Mouse (Mus musculus) MEL (cell line): ENCODE measurements around the gene Gatad2a. TPM values are rescaled to one million over a fixed set of nuclear protein-coding genes. Genes with fewer than 3 reads are reported as not detected.

ENCODE experiments used
- DNase-seq: peaks from one replicate; pipeline ENCODE4 v3.0.0; 2011; ENCODE audit warnings: low read depth, low spot score
- H3K27ac ChIP-seq: 2 replicates; pipeline ENCODE4 v1.5.1; 2012; ENCODE audit warnings: low read depth, mild to moderate bottlenecking, control low read depth, low read length, moderate library complexity; ENCODE audit not compliant: control insufficient read depth
- H3K27me3 ChIP-seq, 2 experiments: fragments of 150-350 bp in 1 of 2; sonication (generic) in 1 of 2; 2 replicates each; pipeline ENCODE4 v1.6.1; 2012; ENCODE audit warnings: low read length in 2 of 2, mild to moderate bottlenecking in 2 of 2, improper control_type of control experiment in 1 of 2, moderate library complexity in 1 of 2; ENCODE audit not compliant: insufficient read depth in 2 of 2, control insufficient read depth in 1 of 2
- H3K36me3 ChIP-seq, 2 experiments: 2 replicates each; pipeline ENCODE4 v1.6.1; 2012 to 2014; ENCODE audit warnings: low read length in 2 of 2, improper control_type of control experiment in 1 of 2, inconsistent platforms in 1 of 2, mild to moderate bottlenecking in 1 of 2; ENCODE audit not compliant: insufficient read depth in 2 of 2, control insufficient read depth in 1 of 2
- H3K4me1 ChIP-seq, 2 experiments: fragments of 150-350 bp in 1 of 2; sonication (generic) in 1 of 2; 2 replicates each; pipeline ENCODE4 v1.6.1; 2012; ENCODE audit warnings: low read length in 2 of 2, improper control_type of control experiment in 1 of 2, mild to moderate bottlenecking in 1 of 2; ENCODE audit not compliant: insufficient read depth in 2 of 2, control insufficient read depth in 1 of 2
- H3K4me3 ChIP-seq, 2 experiments: fragments of 150-350 bp in 1 of 2; sonication (generic) in 1 of 2; 2 replicates each; pipeline ENCODE4 v1.5.1; 2012; ENCODE audit warnings: low read depth in 2 of 2, low read length in 2 of 2, mild to moderate bottlenecking in 2 of 2, moderate library complexity in 2 of 2, control low read depth in 1 of 2, improper control_type of control experiment in 1 of 2; ENCODE audit not compliant: control insufficient read depth in 1 of 2, insufficient read depth in 1 of 2
- H3K79me2 ChIP-seq: 2 replicates; pipeline ENCODE4 v1.6.1; 2012; ENCODE audit warnings: mild to moderate bottlenecking, low read length, moderate library complexity; ENCODE audit not compliant: control insufficient read depth, poor library complexity, insufficient read depth
- H3K9ac ChIP-seq: 2 replicates; pipeline ENCODE4 v1.6.1; 2012; ENCODE audit warnings: low read depth, mild to moderate bottlenecking, control low read depth, low read length, moderate library complexity; ENCODE audit not compliant: control insufficient read depth, poor library complexity, severe bottlenecking
- H3K9me3 ChIP-seq: fragments of 150-350 bp; sonication (generic); replicated peaks from 2 replicates; pipeline ENCODE4 v1.6.1; 2012; ENCODE audit warnings: mild to moderate bottlenecking, low read length, improper control_type of control experiment, moderate library complexity; ENCODE audit not compliant: insufficient read depth
- BHLHE40 ChIP-seq: IDR thresholded peaks from 2 replicates; pipeline ENCODE4 v1.6.1; 2012; ENCODE audit warnings: low read depth, mild to moderate bottlenecking, inconsistent platforms, low read length, improper control_type of control experiment, borderline replicate concordance
- CHD1 ChIP-seq: IDR thresholded peaks from 2 replicates; pipeline ENCODE4 v1.6.1; 2012; ENCODE audit warnings: low read depth, mild to moderate bottlenecking, inconsistent platforms, low read length, improper control_type of control experiment
- CHD2 ChIP-seq: IDR thresholded peaks from 2 replicates; pipeline ENCODE4 v1.6.1; 2011; ENCODE audit warnings: low read length, improper control_type of control experiment
- CTCF ChIP-seq, 3 experiments: IDR thresholded peaks in 2 of 3; conservative IDR thresholded peaks in 1 of 3; 2 replicates each; pipeline ENCODE4 v1.5.1; 2011 to 2012; ENCODE audit warnings: low read length in 3 of 3, low read depth in 2 of 3, mild to moderate bottlenecking in 2 of 3, improper control_type of control experiment in 1 of 3, inconsistent platforms in 1 of 3, mixed read lengths in 1 of 3, moderate library complexity in 1 of 3; ENCODE audit not compliant: control insufficient read depth in 1 of 3, insufficient read depth in 1 of 3, poor library complexity in 1 of 3, severe bottlenecking in 1 of 3
- E2F4 ChIP-seq: IDR thresholded peaks from 2 replicates; pipeline ENCODE4 v1.6.1; 2011; ENCODE audit warnings: low read depth, low read length, improper control_type of control experiment, borderline replicate concordance
- ELF1 ChIP-seq: IDR thresholded peaks from 2 replicates; pipeline ENCODE4 v1.6.1; 2014; ENCODE audit warnings: low read depth, mild to moderate bottlenecking, inconsistent platforms, low read length, improper control_type of control experiment, moderate library complexity
- EP300 ChIP-seq, 2 experiments: IDR thresholded peaks; 2 replicates each; pipeline ENCODE4 v1.6.1; 2011; ENCODE audit warnings: improper control_type of control experiment in 2 of 2, low read length in 2 of 2, low read depth in 1 of 2, mild to moderate bottlenecking in 1 of 2
- GABPA ChIP-seq: IDR thresholded peaks from 2 replicates; pipeline ENCODE4 v1.6.1; 2012; ENCODE audit warnings: low read depth, mild to moderate bottlenecking, inconsistent platforms, low read length, improper control_type of control experiment, moderate library complexity
- GATA1 ChIP-seq: IDR thresholded peaks from 2 replicates; pipeline ENCODE4 v1.6.1; 2011; ENCODE audit warnings: low read depth, low read length, improper control_type of control experiment
- KAT2A ChIP-seq: conservative IDR thresholded peaks from 2 replicates; pipeline ENCODE4 v1.6.1; 2012; ENCODE audit warnings: low read depth, low read length, improper control_type of control experiment, inconsistent platforms
- MAFK ChIP-seq: IDR thresholded peaks from 2 replicates; pipeline ENCODE4 v1.6.1; 2011; ENCODE audit warnings: low read depth, mild to moderate bottlenecking, low read length, improper control_type of control experiment, borderline replicate concordance
- MEF2A ChIP-seq: IDR thresholded peaks from 2 replicates; pipeline ENCODE4 v1.6.1; 2014; ENCODE audit warnings: low read depth, mild to moderate bottlenecking, inconsistent platforms, low read length, improper control_type of control experiment; ENCODE audit not compliant: poor library complexity, insufficient replicate concordance, severe bottlenecking; ENCODE audit errors: extremely low read depth
- MXI1 ChIP-seq: IDR thresholded peaks from 2 replicates; pipeline ENCODE4 v1.6.1; 2011; ENCODE audit warnings: mild to moderate bottlenecking, low read depth, low read length, improper control_type of control experiment
- MYB ChIP-seq: IDR thresholded peaks from 2 replicates; pipeline ENCODE4 v1.6.1; 2011; ENCODE audit warnings: mild to moderate bottlenecking, low read depth, low read length, improper control_type of control experiment
- MYC ChIP-seq: IDR thresholded peaks from 2 replicates; pipeline ENCODE4 v1.6.1; 2011; ENCODE audit warnings: low read depth, mild to moderate bottlenecking, low read length, improper control_type of control experiment, moderate library complexity
- NRF1 ChIP-seq: IDR thresholded peaks from 2 replicates; pipeline ENCODE4 v1.6.1; 2014; ENCODE audit warnings: low read depth, mild to moderate bottlenecking, inconsistent platforms, low read length, improper control_type of control experiment, moderate library complexity; ENCODE audit not compliant: poor library complexity, insufficient read depth, severe bottlenecking
- SMC3 ChIP-seq: IDR thresholded peaks from 2 replicates; pipeline ENCODE4 v1.6.1; 2011; ENCODE audit warnings: low read depth, low read length, improper control_type of control experiment
- TBP ChIP-seq: IDR thresholded peaks from 2 replicates; pipeline ENCODE4 v1.8.0; 2011; ENCODE audit warnings: low read depth, low read length, improper control_type of control experiment
- TCF12 ChIP-seq: IDR thresholded peaks from 2 replicates; pipeline ENCODE4 v1.6.1; 2014; ENCODE audit warnings: low read depth, mild to moderate bottlenecking, inconsistent platforms, low read length, improper control_type of control experiment, moderate library complexity
- USF1 ChIP-seq: IDR thresholded peaks from 2 replicates; pipeline ENCODE4 v1.6.1; 2014; ENCODE audit warnings: low read depth, mild to moderate bottlenecking, inconsistent platforms, low read length, improper control_type of control experiment, moderate library complexity
- ZC3H11A ChIP-seq: IDR thresholded peaks from 2 replicates; pipeline ENCODE4 v1.6.1; 2012; ENCODE audit warnings: low read depth, mild to moderate bottlenecking, inconsistent platforms, low read length, improper control_type of control experiment
- ZKSCAN1 ChIP-seq: IDR thresholded peaks from 2 replicates; pipeline ENCODE4 v1.6.1; 2012; ENCODE audit warnings: low read depth, mild to moderate bottlenecking, inconsistent platforms, low read length, improper control_type of control experiment, moderate library complexity
- ZMIZ1 ChIP-seq: IDR thresholded peaks from 2 replicates; pipeline ENCODE4 v1.6.1; 2012; ENCODE audit warnings: low read depth, mild to moderate bottlenecking, inconsistent platforms, low read length, improper control_type of control experiment, moderate library complexity
- ZNF384 ChIP-seq: IDR thresholded peaks from 2 replicates; pipeline ENCODE4 v1.6.1; 2012; ENCODE audit warnings: low read depth, mild to moderate bottlenecking, inconsistent platforms, low read length, improper control_type of control experiment
- polyA plus RNA-seq, 2 experiments: library from polyadenylated mRNA; stranded (reverse) in 1 of 2; unstranded in 1 of 2; fragments of >175 nt in 1 of 2; fragments of >200 nt in 1 of 2; gene quantifications; 2 replicates each; pipeline versions ENCODE4 v1.2.1 to v1.2.4; 2012; ENCODE audit warnings: low replicate concordance in 2 of 2, low read depth in 1 of 2; ENCODE audit not compliant: insufficient read length in 2 of 2, insufficient read depth in 1 of 2, missing spikeins in 1 of 2
- total RNA-seq: library from RNA; depleted of rRNA; stranded (reverse); fragments of 300-350 nt; gene quantifications from 2 replicates; pipeline ENCODE4 v1.2.3, GENCODE M21; 2012

Gene Gatad2a
- total and polyA plus RNA-seq, 3 experiments, result 38.0 to 129 (median 111) TPM

DNA sequence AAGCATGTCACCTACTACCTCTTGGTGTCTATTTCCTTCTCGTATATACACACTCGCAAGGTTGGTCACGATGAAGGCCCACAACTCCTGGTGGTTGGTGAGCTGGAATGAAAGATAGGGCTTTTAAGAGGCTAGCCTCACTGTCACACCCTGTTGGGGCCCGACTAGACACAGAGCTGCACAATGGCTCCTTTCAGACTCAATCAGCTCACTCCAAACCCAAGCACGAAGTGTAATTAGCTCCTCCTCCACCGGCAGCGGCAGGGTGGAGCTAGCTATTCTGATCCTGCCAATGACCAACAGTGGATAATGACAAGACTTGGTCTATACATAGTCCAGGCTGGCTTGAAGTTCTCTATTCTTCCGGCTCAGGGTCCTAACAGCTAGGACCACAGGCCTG is 27.4 kb upstream of the Gatad2a start:
- H3K4me3 ChIP-seq, result no peak overlapping the region
- H3K27ac ChIP-seq, result no peak overlapping the region
- H3K27me3 ChIP-seq, result no peaks in the 10 kb centered on the region
- H3K9ac ChIP-seq, result no peak overlapping the region
- TF ChIP-seq CHD1 (no peak), SMC3 (no peak), ZC3H11A (no peak), ELF1 (no peak), ZKSCAN1 (no peak), USF1 (no peak), E2F4 (no peak), MYC (no peak), BHLHE40 (no peak), ZNF384 (no peak)
- no peaks in the 10 kb centered on the region for H3K9me3 ChIP-seq
- no peaks in the 10 kb centered on the region for H3K79me2 ChIP-seq
- H3K36me3 ChIP-seq, result peaks cover 0 to 6% of the 10 kb centered on the region in 2 experiments; a peak in 2 of 4 replicates
- no peak for DNase-seq
- H3K4me1 ChIP-seq, result no peaks in the 10 kb centered on the region

- no peaks in the 10 kb centered on the region for H3K9me3 ChIP-seq
- no peaks in the 10 kb centered on the region for H3K27me3 ChIP-seq
- H3K9ac ChIP-seq, result no peak overlapping the region
- no peak overlapping the region for H3K4me3 ChIP-seq
- peaks cover 0 to 2% of the 10 kb centered on the region in 2 experiments; a peak in 1 of 4 replicates for H3K4me1 ChIP-seq
- TF ChIP-seq MXI1 (no peak), ZKSCAN1 (no peak), CTCF (IDR thresholded peaks at IDR 0.05 in 2 of 3, conservative IDR thresholded peaks at IDR 0.05 in 1 of 3; ENCODE audit: control insufficient read depth in 1 of 3, insufficient read depth in 1 of 3, low read depth in 2 of 3, low read length in 3 of 3, poor library complexity in 1 of 3, severe bottlenecking in 1 of 3) (no peak), CHD1 (no peak), EP300 (IDR thresholded peaks at IDR 0.05; ENCODE audit: low read depth in 1 of 2, low read length in 2 of 2) (no peak), BHLHE40 (no peak), ZMIZ1 (no peak)
- no peak for DNase-seq
- H3K36me3 ChIP-seq, result peaks cover 0 to 1% of the 10 kb centered on the region in 2 experiments; a peak in 3 of 4 replicates
- H3K79me2 ChIP-seq, result no peaks in the 10 kb centered on the region
- H3K27ac ChIP-seq, result no peak overlapping the region
Measured at GRCm38 (mm10) chr8:70015017-70015416, 18.8 kb upstream of the Gatad2a start.

DNA sequence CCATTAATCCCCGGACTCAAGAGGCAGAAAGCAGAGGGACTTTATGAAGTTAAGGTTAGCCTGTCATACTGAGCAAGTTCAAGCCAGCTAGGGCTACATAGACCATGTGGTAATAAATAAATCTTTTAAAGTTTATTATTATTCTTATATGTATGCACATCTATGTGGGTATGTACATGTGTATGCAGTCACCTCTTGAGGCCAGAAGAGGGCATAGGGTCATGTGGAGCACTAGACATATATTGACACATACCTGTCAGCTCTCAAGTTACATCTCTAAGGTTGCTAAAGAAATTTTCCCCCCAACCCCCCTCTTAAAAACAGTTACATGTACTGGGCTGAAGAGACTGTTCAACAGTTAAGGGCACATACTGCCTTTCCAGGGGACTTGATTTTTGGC is 16.6 kb upstream of the Gatad2a start:
- Histone ChIP-seq H3K36me3 (no peaks in the 10 kb centered on the region; a peak in 1 of 4 replicates), H3K4me1 (peaks cover 0 to 2% of the 10 kb centered on the region in 2 experiments; a peak in 1 of 4 replicates)
- TF ChIP-seq NRF1, result no peak
- no peak for TF ChIP-seq CTCF (IDR thresholded peaks at IDR 0.05 in 2 of 3, conservative IDR thresholded peaks at IDR 0.05 in 1 of 3; ENCODE audit: control insufficient read depth in 1 of 3, insufficient read depth in 1 of 3, low read depth in 2 of 3, low read length in 3 of 3, poor library complexity in 1 of 3, severe bottlenecking in 1 of 3)
- no peak for TF ChIP-seq TBP
- TF ChIP-seq GATA1, result no peak
- no peak for TF ChIP-seq ZKSCAN1
- no peak for TF ChIP-seq GABPA
- TF ChIP-seq MAFK, result no peak
- no peak for TF ChIP-seq SMC3
- TF ChIP-seq CHD2, result no peak
- TF ChIP-seq TCF12, result no peak
- TF ChIP-seq MYB, result no peak
- TF ChIP-seq KAT2A, result no peak
- no peak for TF ChIP-seq MEF2A
- TF ChIP-seq ELF1, result no peak
- TF ChIP-seq MYC, result no peak
- TF ChIP-seq, all 39 proteins: peak for 0
- H3K9ac ChIP-seq, result no peak overlapping the region
- H3K27ac ChIP-seq, result no peak overlapping the region
- peak; percentile 36 for DNase-seq
- no peak overlapping the region for H3K4me3 ChIP-seq
- no peaks in the 10 kb centered on the region for H3K79me2 ChIP-seq
- no peaks in the 10 kb centered on the region for H3K9me3 ChIP-seq
- H3K27me3 ChIP-seq, result no peaks in the 10 kb centered on the region
